Comparison of ENCODE assay signal across 8 mouse cellular contexts in the genomic region with DNA sequence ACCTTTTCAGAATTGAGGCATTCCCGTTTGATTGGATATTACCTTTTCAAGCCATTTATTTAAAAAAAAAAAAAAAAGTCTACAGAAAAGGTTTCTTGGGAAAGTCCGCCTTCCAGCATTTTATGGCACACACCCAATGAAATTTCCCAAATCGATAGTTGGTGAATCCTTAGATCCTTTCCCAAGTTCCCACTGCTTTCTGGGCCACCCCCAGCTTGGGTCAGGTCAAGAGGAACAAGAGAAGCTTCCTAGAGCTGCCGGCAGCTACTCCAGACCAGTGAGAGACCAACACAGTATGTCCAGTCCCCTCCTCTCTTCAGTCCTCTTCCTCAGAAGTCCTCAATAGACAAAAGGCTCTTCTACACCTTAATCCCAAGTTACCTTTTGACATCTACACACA. TPM values are rescaled to one million over a fixed set of nuclear protein-coding genes. Genes with fewer than 3 reads are reported as not detected.
A peak's percentile ranks its signal among the peaks of the same experiment; 100 is the strongest.
DNase-seq lines count a peak whose midpoint lies in the region; ATAC-seq and TF ChIP-seq lines count a peak whose summit lies in the region.

No protein-coding gene starts in this region.

- WGBS in lung, embryonic 15.5 days = 12% methylated on average over 4 of the region's 4 CpGs
- WGBS in forebrain, embryonic 15.5 days = 24% methylated on average over 4 of the region's 4 CpGs
- WGBS in liver, embryonic 12.5 days (ENCODE audit: insufficient replicate concordance) = 8% methylated on average over 4 of the region's 4 CpGs
- WGBS in stomach, embryonic 15.5 days = 18% methylated on average over 4 of the region's 4 CpGs
- 24% methylated on average over 4 of the region's 4 CpGs for WGBS in kidney, adult 2 months

- DNase-seq in lung, postnatal 10 days = no peak
- DNase-seq in ovary, postnatal 10 days (ENCODE audit: low spot score) = no peak
- no peak for DNase-seq in frontal cortex, postnatal 14 days (ENCODE audit: low spot score in 2 of 2)
- no peak for DNase-seq in kidney, adult 2 months

- peak overlapping the region; percentile 53 for H3K4me2 ChIP-seq in lung, embryonic 15.5 days
- H3K4me2 ChIP-seq in forebrain, embryonic 15.5 days (replicated peaks) = peak overlapping the region; percentile 45
- peak overlapping the region; percentile 78 for H3K4me2 ChIP-seq in liver, embryonic 12.5 days
- H3K4me2 ChIP-seq in stomach, embryonic 15.5 days = peak overlapping the region; percentile 57

- no peaks in the 10 kb centered on the region; the same call in 1 of the 2 replicates for H3K27me3 ChIP-seq in lung, embryonic 15.5 days
- no peaks in the 10 kb centered on the region; the same call in 1 of the 2 replicates for H3K27me3 ChIP-seq in forebrain, embryonic 15.5 days
- peaks cover 20% of the 10 kb centered on the region; the same call in 1 of the 2 replicates for H3K27me3 ChIP-seq in liver, embryonic 12.5 days (replicated peaks)
- no peaks in the 10 kb centered on the region for H3K27me3 ChIP-seq in stomach, embryonic 15.5 days (replicated peaks)
- H3K27me3 ChIP-seq in kidney, adult 2 months (replicated peaks; ENCODE audit: control insufficient read depth, insufficient read depth, low read length) = no peaks in the 10 kb centered on the region

- H3K27ac ChIP-seq in lung, embryonic 15.5 days = peak overlapping the region; percentile 86
- no peak overlapping the region for H3K27ac ChIP-seq in forebrain, embryonic 15.5 days (replicated peaks)
- H3K27ac ChIP-seq in liver, embryonic 12.5 days = peak overlapping the region; percentile 94
- peak overlapping the region; percentile 76 for H3K27ac ChIP-seq in stomach, embryonic 15.5 days
- H3K27ac ChIP-seq in kidney, adult 2 months (ENCODE audit: insufficient read depth, low read depth, low read length) = no peak overlapping the region

- peak overlapping the region; percentile 32; the same call in 1 of the 2 replicates for H3K9ac ChIP-seq in lung, embryonic 15.5 days
- no peak overlapping the region; the same call in 1 of the 2 replicates for H3K9ac ChIP-seq in forebrain, embryonic 15.5 days (replicated peaks)
- peak overlapping the region; percentile 67 for H3K9ac ChIP-seq in liver, embryonic 12.5 days
- peak overlapping the region; percentile 7; the same call in 1 of the 2 replicates for H3K9ac ChIP-seq in stomach, embryonic 15.5 days

- H3K4me1 ChIP-seq in lung, embryonic 15.5 days = peaks cover 32% of the 10 kb centered on the region
- H3K4me1 ChIP-seq in forebrain, embryonic 15.5 days = peaks cover 20% of the 10 kb centered on the region
- H3K4me1 ChIP-seq in liver, embryonic 12.5 days = peaks cover 63% of the 10 kb centered on the region
- H3K4me1 ChIP-seq in stomach, embryonic 15.5 days = peaks cover 14% of the 10 kb centered on the region
- H3K4me1 ChIP-seq in kidney, adult 2 months (ENCODE audit: control insufficient read depth, insufficient read depth, low read length) = no peaks in the 10 kb centered on the region

- H3K9me3 ChIP-seq in lung, embryonic 15.5 days = no peaks in the 10 kb centered on the region
- H3K9me3 ChIP-seq in forebrain, embryonic 15.5 days = no peaks in the 10 kb centered on the region
- H3K9me3 ChIP-seq in liver, embryonic 12.5 days (replicated peaks) = no peaks in the 10 kb centered on the region
- no peaks in the 10 kb centered on the region for H3K9me3 ChIP-seq in stomach, embryonic 15.5 days

- H3K36me3 ChIP-seq in lung, embryonic 15.5 days = no peaks in the 10 kb centered on the region
- H3K36me3 ChIP-seq in forebrain, embryonic 15.5 days = no peaks in the 10 kb centered on the region
- no peaks in the 10 kb centered on the region for H3K36me3 ChIP-seq in liver, embryonic 12.5 days
- no peaks in the 10 kb centered on the region for H3K36me3 ChIP-seq in stomach, embryonic 15.5 days
- no peaks in the 10 kb centered on the region for H3K36me3 ChIP-seq in kidney, adult 2 months (ENCODE audit: control insufficient read depth, insufficient read depth, low read length)

- TF ChIP-seq POLR2A in kidney, adult 2 months (IDR thresholded peaks at IDR 0.05; ENCODE audit: low read depth, low read length) = no peak

- no peak for TF ChIP-seq CTCF in kidney, adult 2 months (conservative IDR thresholded peaks at IDR 0.05; ENCODE audit: insufficient read depth, insufficient read length, low read depth, low read length)

- ATAC-seq in lung, embryonic 15.5 days (ENCODE audit: borderline replicate concordance, extremely low read depth, low FRiP score, low TSS enrichment) = no peak
- no peak for ATAC-seq in forebrain, embryonic 15.5 days (replicated peaks)
- 0 out of 2 replicates have a peak, but pooled peaks have one; percentile 34 for ATAC-seq in liver, embryonic 12.5 days
- ATAC-seq in stomach, embryonic 15.5 days (ENCODE audit: insufficient read depth, low FRiP score, low read depth) = no peak

- H3K4me3 ChIP-seq in lung, embryonic 15.5 days = peak overlapping the region; percentile 25
- peak overlapping the region; percentile 27 for H3K4me3 ChIP-seq in forebrain, embryonic 15.5 days
- H3K4me3 ChIP-seq in liver, embryonic 12.5 days = peak overlapping the region; percentile 45
- peak overlapping the region; percentile 28 for H3K4me3 ChIP-seq in stomach, embryonic 15.5 days (replicated peaks)
- H3K4me3 ChIP-seq in kidney, adult 2 months (ENCODE audit: insufficient read depth, low read depth, low read length) = no peak overlapping the region; the same call in 1 of the 2 replicates

RNA-seq across cellular contexts. Expression of gene Egln3, which starts 40.5 kb away (rescaled TPM):
- polyA plus RNA-seq in lung, embryonic 15.5 days (2015; fragmentation: Nextera tagmentation; extraction: Ambion mirVana) = 21.1 and 21.5 TPM in 2 replicates
- 7.1 and 7.7 TPM in 2 replicates for polyA plus RNA-seq in forebrain, embryonic 15.5 days (2015; fragmentation: Nextera tagmentation; extraction: Ambion mirVana)
- polyA plus RNA-seq in liver, embryonic 12.5 days (2016; fragmentation: Nextera tagmentation; extraction: Ambion mirVana) = 3.5 and 3.8 TPM in 2 replicates
- polyA plus RNA-seq in stomach, embryonic 15.5 days (2015; fragmentation: Nextera tagmentation; extraction: Ambion mirVana) = 52.5 and 53.4 TPM in 2 replicates
- 6.5 and 7.0 TPM in 2 replicates for polyA plus RNA-seq in kidney, adult 2 months (2012; rRNA removed)

Comparison
In these comparisons a context has a peak if more than half of its experiments do, and no peak if none do; other contexts are left out.
1. H3K27ac ChIP-seq: peak in lung, embryonic 15.5 days (single experiment), liver, embryonic 12.5 days (single experiment) and stomach, embryonic 15.5 days (single experiment); none in forebrain, embryonic 15.5 days (single experiment) and kidney, adult 2 months (single experiment).
2. Peak in every context shown above with its lines, with median percentiles within 50 percentile points of each other: H3K4me2 ChIP-seq.